Mouse (Mus musculus) ZHBTc4 (cell line): ENCODE measurements around the gene Col4a4.

Source experiments
- DNase-seq: peaks from one replicate; pipeline ENCODE4 v3.0.0-alpha.2; 2011; ENCODE audit warnings: low read depth, low spot score

Col4a4 gene

GRCm38 (mm10) chr1:82578320-82578719 lies 8.3 kb downstream of the Col4a4 start:
- no peak for DNase-seq

- DNase-seq = no peak
Observed at GRCm38 (mm10) chr1:82577915-82578314, 8.7 kb downstream of the Col4a4 start.

- no peak for DNase-seq
Observed at GRCm38 (mm10) chr1:82577339-82577738, 9.3 kb downstream of the Col4a4 start.

GRCm38 (mm10) chr1:82576182-82576581 lies 10.5 kb downstream of the Col4a4 start:
- no peak for DNase-seq

GRCm38 (mm10) chr1:82575681-82576080 lies 11.0 kb downstream of the Col4a4 start:
- no peak for DNase-seq

GRCm38 (mm10) chr1:82571758-82572157 lies 14.9 kb downstream of the Col4a4 start:
- DNase-seq = peak; percentile 10

- no peak for DNase-seq
Observed at GRCm38 (mm10) chr1:82569405-82569804, 17.2 kb downstream of the Col4a4 start.

GRCm38 (mm10) chr1:82560223-82560622 lies 26.4 kb downstream of the Col4a4 start:
- DNase-seq = no peak

- no peak for DNase-seq
Observed at GRCm38 (mm10) chr1:82554889-82555288, 31.8 kb downstream of the Col4a4 start.

- DNase-seq = peak; percentile 56
Observed at GRCm38 (mm10) chr1:82554443-82554850, 32.2 kb downstream of the Col4a4 start.

GRCm38 (mm10) chr1:82545199-82545960 lies 41.3 kb downstream of the Col4a4 start:
- DNase-seq = no peak

- DNase-seq = no peak
Observed at GRCm38 (mm10) chr1:82544419-82545185, 42.0 kb downstream of the Col4a4 start.

GRCm38 (mm10) chr1:82543934-82544333 lies 42.7 kb downstream of the Col4a4 start:
- no peak for DNase-seq

- no peak for DNase-seq
Observed at GRCm38 (mm10) chr1:82540056-82540455, 46.6 kb downstream of the Col4a4 start.

- no peak for DNase-seq
Observed at GRCm38 (mm10) chr1:82537848-82538247, 48.8 kb downstream of the Col4a4 start.

GRCm38 (mm10) chr1:82536515-82537174 lies 50.0 kb downstream of the Col4a4 start:
- DNase-seq = no peak

- DNase-seq = no peak
Observed at GRCm38 (mm10) chr1:82527931-82528330, 58.7 kb downstream of the Col4a4 start.

GRCm38 (mm10) chr1:82491954-82492353 lies 94.7 kb downstream of the Col4a4 start:
- DNase-seq = no peak

GRCm38 (mm10) chr1:82486371-82486770 lies 100.3 kb downstream of the Col4a4 start:
- no peak for DNase-seq

GRCm38 (mm10) chr1:82482371-82482770 lies 104.3 kb downstream of the Col4a4 start:
- DNase-seq = no peak

GRCm38 (mm10) chr1:82479696-82480487 lies 106.8 kb downstream of the Col4a4 start:
- DNase-seq = no peak

- DNase-seq = peak; percentile 24
Observed at GRCm38 (mm10) chr1:82476746-82477145, 109.9 kb downstream of the Col4a4 start.
